Mouse (Mus musculus): ENCODE data around the gene Sympk. TPM values are rescaled to one million over a fixed set of nuclear protein-coding genes. Genes with fewer than 3 reads are reported as not detected.

Gene Sympk
- total and polyA plus RNA-seq, 3 experiments = 43.7 to 141 (median 111) TPM

GRCm38 (mm10) chr7:19100290-19100689 lies 76.1 kb downstream of the Sympk start:
- Histone ChIP-seq H3K36me3 (replicated peaks in 1 of 2; ENCODE audit: control insufficient read depth in 1 of 2, insufficient read depth in 1 of 2, low read length in 1 of 2) (no peaks in the 10 kb centered on the region), H3K79me2 (replicated peaks; ENCODE audit: control insufficient read depth, extremely low read depth, insufficient read depth, poor library complexity, severe bottlenecking) (no peaks in the 10 kb centered on the region), H3K4me3 (replicated peaks in 1 of 3; ENCODE audit: low read depth in 2 of 3, low read length in 2 of 3, poor library complexity in 1 of 3) (no peak overlapping the region), H3K9ac (ENCODE audit: insufficient read depth, low read depth) (no peak overlapping the region), H3K27me3 (replicated peaks) (peaks cover 97% of the 10 kb centered on the region), H3K4me1 (ENCODE audit: control insufficient read depth in 1 of 2, insufficient read depth in 2 of 2) (peaks cover 5 to 21% of the 10 kb centered on the region in 2 experiments), H3K9me3 (replicated peaks; ENCODE audit: low read length) (no peaks in the 10 kb centered on the region), H3K4me2 (ENCODE audit: insufficient read depth, low read depth, poor library complexity, severe bottlenecking) (no peak overlapping the region), H3K27ac (ENCODE audit: insufficient read depth, low read depth) (no peak overlapping the region)
- dilution Hi-C loops (cut with MboI; ENCODE audit: extremely low pct_ligation_motif_present, extremely low pct_unique_long_range_greater_than_20kb, low sequenced_read_pairs) = no loop called here
- in situ Hi-C loops (cut with MboI; ENCODE audit: low pct_ligation_motif_present, low pct_unique_long_range_greater_than_20kb, low sequenced_read_pairs) = no loop called here
- TF ChIP-seq USF2 (conservative IDR thresholded peaks at IDR 0.05; ENCODE audit: low read depth, low read length) = no peak
- TF ChIP-seq SMC3 (IDR thresholded peaks at IDR 0.05; ENCODE audit: low read depth, low read length) = no peak
- no peak for TF ChIP-seq MAZ (IDR thresholded peaks at IDR 0.05; ENCODE audit: low read depth, low read length)
- TF ChIP-seq NRF1 (IDR thresholded peaks at IDR 0.05; ENCODE audit: low read depth, low read length) = no peak
- TF ChIP-seq ZNF384 (IDR thresholded peaks at IDR 0.05; ENCODE audit: low read depth, low read length) = no peak
- no peak for TF ChIP-seq NELFE (IDR thresholded peaks at IDR 0.05; ENCODE audit: low read depth, low read length)
- TF ChIP-seq UBTF (IDR thresholded peaks at IDR 0.05; ENCODE audit: low read depth, low read length) = no peak
- TF ChIP-seq BHLHE40 (IDR thresholded peaks at IDR 0.05; ENCODE audit: low read depth, low read length) = no peak
- no peak for TF ChIP-seq IRF4 (IDR thresholded peaks at IDR 0.05; ENCODE audit: low read depth, low read length)
- TF ChIP-seq PAX5 (IDR thresholded peaks at IDR 0.05; ENCODE audit: low read length) = no peak
- no peak for TF ChIP-seq CHD1 (IDR thresholded peaks at IDR 0.05; ENCODE audit: low read depth, low read length)
- no peak for TF ChIP-seq TCF12 (IDR thresholded peaks at IDR 0.05; ENCODE audit: low read depth, low read length)
- DNase-seq (ENCODE audit: extremely low read depth) = no peak

DNA sequence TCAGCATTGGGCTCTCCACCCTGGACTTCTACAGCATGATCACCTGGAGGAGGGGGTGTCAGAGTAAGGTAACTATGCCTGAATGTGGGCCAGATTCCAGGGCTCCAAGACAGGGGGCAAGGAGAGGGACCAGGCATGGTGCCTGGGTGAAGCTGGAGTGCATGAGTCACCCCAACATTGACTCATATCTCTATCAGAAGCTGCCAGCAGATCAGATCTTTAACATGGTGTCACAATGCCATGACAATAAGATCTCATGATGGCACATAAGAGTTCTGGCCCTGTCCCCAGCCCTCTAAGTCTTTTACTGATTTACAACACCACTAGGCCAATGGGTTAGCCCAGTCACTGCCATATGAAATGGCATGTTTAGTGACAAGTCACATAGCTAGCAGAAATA lies 79.6 kb downstream of the Sympk start:
- DNase-seq (ENCODE audit: extremely low read depth) = no peak
- in situ Hi-C loops (cut with MboI; ENCODE audit: low pct_ligation_motif_present, low pct_unique_long_range_greater_than_20kb, low sequenced_read_pairs) = no loop called here
- dilution Hi-C loops (cut with MboI; ENCODE audit: extremely low pct_ligation_motif_present, extremely low pct_unique_long_range_greater_than_20kb, low sequenced_read_pairs) = no loop called here
- H3K27ac ChIP-seq (ENCODE audit: insufficient read depth, low read depth) = no peak overlapping the region
- peaks cover 4 to 10% of the 10 kb centered on the region in 2 experiments for H3K4me1 ChIP-seq (ENCODE audit: control insufficient read depth in 1 of 2, insufficient read depth in 2 of 2)
- no peaks in the 10 kb centered on the region for H3K79me2 ChIP-seq (replicated peaks; ENCODE audit: control insufficient read depth, extremely low read depth, insufficient read depth, poor library complexity, severe bottlenecking)
- TF ChIP-seq CHD2 (IDR thresholded peaks at IDR 0.05; ENCODE audit: low read length) = no peak
- no peak for TF ChIP-seq PAX5 (IDR thresholded peaks at IDR 0.05; ENCODE audit: low read length)
- no peak for TF ChIP-seq SMC3 (IDR thresholded peaks at IDR 0.05; ENCODE audit: low read depth, low read length)
- no peak for TF ChIP-seq KAT2A (IDR thresholded peaks at IDR 0.05; ENCODE audit: insufficient replicate concordance, low read length)
- TF ChIP-seq IRF4 (IDR thresholded peaks at IDR 0.05; ENCODE audit: low read depth, low read length) = no peak
- no peak for TF ChIP-seq TCF12 (IDR thresholded peaks at IDR 0.05; ENCODE audit: low read depth, low read length)
- no peak for TF ChIP-seq POLR2AphosphoS2 (IDR thresholded peaks at IDR 0.05; ENCODE audit: low read depth, low read length)
- no peak for TF ChIP-seq JUN (IDR thresholded peaks at IDR 0.05; ENCODE audit: insufficient read depth, low read depth, low read length)
- TF ChIP-seq RAD21 (IDR thresholded peaks at IDR 0.05; ENCODE audit: low read depth, low read length) = no peak
- TF ChIP-seq CHD1 (IDR thresholded peaks at IDR 0.05; ENCODE audit: low read depth, low read length) = no peak
- no peak for TF ChIP-seq ETS1 (conservative IDR thresholded peaks at IDR 0.05; ENCODE audit: low read depth, low read length)
- TF ChIP-seq HCFC1 (IDR thresholded peaks at IDR 0.05; ENCODE audit: low read depth, low read length) = no peak
- no peak for TF ChIP-seq NRF1 (IDR thresholded peaks at IDR 0.05; ENCODE audit: low read depth, low read length)
- TF ChIP-seq MAFK (IDR thresholded peaks at IDR 0.05; ENCODE audit: insufficient replicate concordance, low read length) = no peak
- H3K9me3 ChIP-seq (replicated peaks; ENCODE audit: low read length) = no peaks in the 10 kb centered on the region
- peaks cover 92% of the 10 kb centered on the region for H3K27me3 ChIP-seq (replicated peaks)
- no peak overlapping the region for H3K9ac ChIP-seq (ENCODE audit: insufficient read depth, low read depth)
- H3K36me3 ChIP-seq (replicated peaks in 1 of 2; ENCODE audit: control insufficient read depth in 1 of 2, insufficient read depth in 1 of 2, low read length in 1 of 2) = no peaks in the 10 kb centered on the region
- H3K4me2 ChIP-seq (ENCODE audit: insufficient read depth, low read depth, poor library complexity, severe bottlenecking) = no peak overlapping the region
- H3K4me3 ChIP-seq (replicated peaks in 1 of 3; ENCODE audit: low read depth in 2 of 3, low read length in 2 of 3, poor library complexity in 1 of 3) = no peak overlapping the region

Other genes starting within 250 kb of the Sympk start
Only the 20 nearest of the 23 such genes appear.
- not detected in 2 replicates for gene Psg17, start 202.8 kb upstream of the Sympk start, total RNA-seq (2012; rRNA removed)
- not detected in 2 replicates for gene Psg17, start 202.8 kb upstream of the Sympk start, total RNA-seq (2014; rRNA removed)
- not detected in 2 replicates for gene Psg17, start 202.8 kb upstream of the Sympk start, polyA plus RNA-seq (2012; ENCODE audit: insufficient read length, low read depth)
- gene Mill2, start 184.4 kb upstream of the Sympk start, total RNA-seq (2012; rRNA removed) = not detected in 2 replicates
- not detected in 2 replicates for gene Mill2, start 184.4 kb upstream of the Sympk start, total RNA-seq (2014; rRNA removed)
- not detected in 2 replicates for gene Mill2, start 184.4 kb upstream of the Sympk start, polyA plus RNA-seq (2012; ENCODE audit: insufficient read length, low read depth)
- 0.25 and 0.51 TPM in 2 replicates for gene Pglyrp1, start 153.0 kb upstream of the Sympk start, total RNA-seq (2012; rRNA removed)
- gene Pglyrp1, start 153.0 kb upstream of the Sympk start, total RNA-seq (2014; rRNA removed) = 0.45 TPM in 1 of 2 replicates, not detected in the other
- 3.8 and 4.7 TPM in 2 replicates for gene Pglyrp1, start 153.0 kb upstream of the Sympk start, polyA plus RNA-seq (2012; ENCODE audit: insufficient read length, low read depth)
- gene Ccdc61, start 114.0 kb upstream of the Sympk start, total RNA-seq (2012; rRNA removed) = 16.3 and 17.4 TPM in 2 replicates
- 11.7 and 11.9 TPM in 2 replicates for gene Ccdc61, start 114.0 kb upstream of the Sympk start, total RNA-seq (2014; rRNA removed)
- gene Ccdc61, start 114.0 kb upstream of the Sympk start, polyA plus RNA-seq (2012; ENCODE audit: insufficient read length, low read depth) = 13.2 and 27.3 TPM in 2 replicates
- 0.04 TPM in 2 replicates for gene Nova2, start 98.5 kb upstream of the Sympk start, total RNA-seq (2012; rRNA removed)
- not detected in 2 replicates for gene Nova2, start 98.5 kb upstream of the Sympk start, total RNA-seq (2014; rRNA removed)
- not detected in 2 replicates for gene Nova2, start 98.5 kb upstream of the Sympk start, polyA plus RNA-seq (2012; ENCODE audit: insufficient read length, low read depth)
- not detected in 2 replicates for gene Nanos2, start 37.0 kb upstream of the Sympk start, total RNA-seq (2012; rRNA removed)
- not detected in 2 replicates for gene Nanos2, start 37.0 kb upstream of the Sympk start, total RNA-seq (2014; rRNA removed)
- gene Nanos2, start 37.0 kb upstream of the Sympk start, polyA plus RNA-seq (2012; ENCODE audit: insufficient read length, low read depth) = not detected in 2 replicates
- gene Mypop, start 33.1 kb upstream of the Sympk start, total RNA-seq (2012; rRNA removed) = 2.5 and 2.8 TPM in 2 replicates
- 1.2 and 1.3 TPM in 2 replicates for gene Mypop, start 33.1 kb upstream of the Sympk start, total RNA-seq (2014; rRNA removed)
- gene Mypop, start 33.1 kb upstream of the Sympk start, polyA plus RNA-seq (2012; ENCODE audit: insufficient read length, low read depth) = 4.1 and 4.7 TPM in 2 replicates
- 11.8 and 12.8 TPM in 2 replicates for gene Irf2bp1, start 20.3 kb upstream of the Sympk start, total RNA-seq (2012; rRNA removed)
- gene Irf2bp1, start 20.3 kb upstream of the Sympk start, total RNA-seq (2014; rRNA removed) = 3.7 and 4.9 TPM in 2 replicates
- 6.6 and 7.1 TPM in 2 replicates for gene Irf2bp1, start 20.3 kb upstream of the Sympk start, polyA plus RNA-seq (2012; ENCODE audit: insufficient read length, low read depth)
- gene Foxa3, start 839 bp upstream of the Sympk start, total RNA-seq (2012; rRNA removed) = 0.08 TPM in 1 of 2 replicates, not detected in the other
- not detected in 2 replicates for gene Foxa3, start 839 bp upstream of the Sympk start, total RNA-seq (2014; rRNA removed)
- gene Foxa3, start 839 bp upstream of the Sympk start, polyA plus RNA-seq (2012; ENCODE audit: insufficient read length, low read depth) = not detected in 2 replicates
- gene Rsph6a, start 30.3 kb downstream of the Sympk start, total RNA-seq (2012; rRNA removed) = 0.17 and 0.25 TPM in 2 replicates
- not detected in 2 replicates for gene Rsph6a, start 30.3 kb downstream of the Sympk start, total RNA-seq (2014; rRNA removed)
- not detected in 2 replicates for gene Rsph6a, start 30.3 kb downstream of the Sympk start, polyA plus RNA-seq (2012; ENCODE audit: insufficient read length, low read depth)
- gene Dmwd, start 51.9 kb downstream of the Sympk start, total RNA-seq (2012; rRNA removed) = not detected in 2 replicates
- gene Dmwd, start 51.9 kb downstream of the Sympk start, total RNA-seq (2014; rRNA removed) = not detected in 2 replicates
- gene Dmwd, start 51.9 kb downstream of the Sympk start, polyA plus RNA-seq (2012; ENCODE audit: insufficient read length, low read depth) = not detected in 2 replicates
- 0.17 and 0.30 TPM in 2 replicates for gene Dmpk, start 59.5 kb downstream of the Sympk start, total RNA-seq (2012; rRNA removed)
- 0.36 TPM in 1 of 2 replicates, not detected in the other for gene Dmpk, start 59.5 kb downstream of the Sympk start, total RNA-seq (2014; rRNA removed)
- 0.27 and 0.56 TPM in 2 replicates for gene Dmpk, start 59.5 kb downstream of the Sympk start, polyA plus RNA-seq (2012; ENCODE audit: insufficient read length, low read depth)
- 1.3 and 1.8 TPM in 2 replicates for gene Six5, start 70.2 kb downstream of the Sympk start, total RNA-seq (2012; rRNA removed)
- gene Six5, start 70.2 kb downstream of the Sympk start, total RNA-seq (2014; rRNA removed) = 0.16 TPM in 2 replicates
- 0.25 and 0.33 TPM in 2 replicates for gene Six5, start 70.2 kb downstream of the Sympk start, polyA plus RNA-seq (2012; ENCODE audit: insufficient read length, low read depth)
- 0.08 TPM in 1 of 2 replicates, not detected in the other for gene Gm4969, start 94.0 kb downstream of the Sympk start, total RNA-seq (2012; rRNA removed)
- not detected in 2 replicates for gene Gm4969, start 94.0 kb downstream of the Sympk start, total RNA-seq (2014; rRNA removed)
- gene Gm4969, start 94.0 kb downstream of the Sympk start, polyA plus RNA-seq (2012; ENCODE audit: insufficient read length, low read depth) = not detected in 2 replicates
- 11.6 and 12.5 TPM in 2 replicates for gene Fbxo46, start 95.5 kb downstream of the Sympk start, total RNA-seq (2012; rRNA removed)
- 3.5 and 4.0 TPM in 2 replicates for gene Fbxo46, start 95.5 kb downstream of the Sympk start, total RNA-seq (2014; rRNA removed)
- gene Fbxo46, start 95.5 kb downstream of the Sympk start, polyA plus RNA-seq (2012; ENCODE audit: insufficient read length, low read depth) = 4.8 and 6.1 TPM in 2 replicates
- 9.3 and 9.8 TPM in 2 replicates for gene Qpctl, start 124.9 kb downstream of the Sympk start, total RNA-seq (2012; rRNA removed)
- gene Qpctl, start 124.9 kb downstream of the Sympk start, total RNA-seq (2014; rRNA removed) = 5.1 and 5.2 TPM in 2 replicates
- gene Qpctl, start 124.9 kb downstream of the Sympk start, polyA plus RNA-seq (2012; ENCODE audit: insufficient read length, low read depth) = 9.2 and 9.6 TPM in 2 replicates
- gene Snrpd2, start 125.3 kb downstream of the Sympk start, total RNA-seq (2012; rRNA removed) = 348 and 408 TPM in 2 replicates
- 178 and 213 TPM in 2 replicates for gene Snrpd2, start 125.3 kb downstream of the Sympk start, total RNA-seq (2014; rRNA removed)
- 177 and 193 TPM in 2 replicates for gene Snrpd2, start 125.3 kb downstream of the Sympk start, polyA plus RNA-seq (2012; ENCODE audit: insufficient read length, low read depth)
- 0.04 TPM in 1 of 2 replicates, not detected in the other for gene Gipr, start 141.8 kb downstream of the Sympk start, total RNA-seq (2012; rRNA removed)
- gene Gipr, start 141.8 kb downstream of the Sympk start, total RNA-seq (2014; rRNA removed) = not detected in 2 replicates
- gene Gipr, start 141.8 kb downstream of the Sympk start, polyA plus RNA-seq (2012; ENCODE audit: insufficient read length, low read depth) = 0.11 and 0.12 TPM in 2 replicates
- 32.4 and 52.4 TPM in 2 replicates for gene Eml2, start 152.0 kb downstream of the Sympk start, total RNA-seq (2012; rRNA removed)
- 12.3 and 15.6 TPM in 2 replicates for gene Eml2, start 152.0 kb downstream of the Sympk start, total RNA-seq (2014; rRNA removed)
- 29.1 and 30.8 TPM in 2 replicates for gene Eml2, start 152.0 kb downstream of the Sympk start, polyA plus RNA-seq (2012; ENCODE audit: insufficient read length, low read depth)
- 0.04 and 0.08 TPM in 2 replicates for gene Gpr4, start 188.2 kb downstream of the Sympk start, total RNA-seq (2012; rRNA removed)
- not detected in 2 replicates for gene Gpr4, start 188.2 kb downstream of the Sympk start, total RNA-seq (2014; rRNA removed)
- gene Gpr4, start 188.2 kb downstream of the Sympk start, polyA plus RNA-seq (2012; ENCODE audit: insufficient read length, low read depth) = 0.14 and 0.31 TPM in 2 replicates

Measured in CH12.LX (cell line).